Mouse (Mus musculus) MEL (cell line): Measurements from ENCODE around the gene Tmem107. TPM values are rescaled to one million over a fixed set of nuclear protein-coding genes. Genes with fewer than 3 reads are reported as not detected.

Experiments
- DNase-seq: peaks from one replicate; pipeline ENCODE4 v3.0.0; 2011; ENCODE audit warnings: low read depth, low spot score
- H3K27ac ChIP-seq: 2 replicates; pipeline ENCODE4 v1.5.1; 2012; ENCODE audit warnings: low read depth, mild to moderate bottlenecking, control low read depth, low read length, moderate library complexity; ENCODE audit not compliant: control insufficient read depth
- H3K27me3 ChIP-seq, 2 experiments: fragments of 150-350 bp in 1 of 2; sonication (generic) in 1 of 2; 2 replicates each; pipeline ENCODE4 v1.6.1; 2012; ENCODE audit warnings: low read length in 2 of 2, mild to moderate bottlenecking in 2 of 2, improper control_type of control experiment in 1 of 2, moderate library complexity in 1 of 2; ENCODE audit not compliant: insufficient read depth in 2 of 2, control insufficient read depth in 1 of 2
- H3K36me3 ChIP-seq, 2 experiments: 2 replicates each; pipeline ENCODE4 v1.6.1; 2012 to 2014; ENCODE audit warnings: low read length in 2 of 2, improper control_type of control experiment in 1 of 2, inconsistent platforms in 1 of 2, mild to moderate bottlenecking in 1 of 2; ENCODE audit not compliant: insufficient read depth in 2 of 2, control insufficient read depth in 1 of 2
- H3K4me1 ChIP-seq, 2 experiments: fragments of 150-350 bp in 1 of 2; sonication (generic) in 1 of 2; 2 replicates each; pipeline ENCODE4 v1.6.1; 2012; ENCODE audit warnings: low read length in 2 of 2, improper control_type of control experiment in 1 of 2, mild to moderate bottlenecking in 1 of 2; ENCODE audit not compliant: insufficient read depth in 2 of 2, control insufficient read depth in 1 of 2
- H3K4me3 ChIP-seq, 2 experiments: fragments of 150-350 bp in 1 of 2; sonication (generic) in 1 of 2; 2 replicates each; pipeline ENCODE4 v1.5.1; 2012; ENCODE audit warnings: low read depth in 2 of 2, low read length in 2 of 2, mild to moderate bottlenecking in 2 of 2, moderate library complexity in 2 of 2, control low read depth in 1 of 2, improper control_type of control experiment in 1 of 2; ENCODE audit not compliant: control insufficient read depth in 1 of 2, insufficient read depth in 1 of 2
- H3K79me2 ChIP-seq: 2 replicates; pipeline ENCODE4 v1.6.1; 2012; ENCODE audit warnings: mild to moderate bottlenecking, low read length, moderate library complexity; ENCODE audit not compliant: control insufficient read depth, poor library complexity, insufficient read depth
- H3K9ac ChIP-seq: 2 replicates; pipeline ENCODE4 v1.6.1; 2012; ENCODE audit warnings: low read depth, mild to moderate bottlenecking, control low read depth, low read length, moderate library complexity; ENCODE audit not compliant: control insufficient read depth, poor library complexity, severe bottlenecking
- H3K9me3 ChIP-seq: fragments of 150-350 bp; sonication (generic); replicated peaks from 2 replicates; pipeline ENCODE4 v1.6.1; 2012; ENCODE audit warnings: mild to moderate bottlenecking, low read length, improper control_type of control experiment, moderate library complexity; ENCODE audit not compliant: insufficient read depth
- BHLHE40 ChIP-seq: IDR thresholded peaks from 2 replicates; pipeline ENCODE4 v1.6.1; 2012; ENCODE audit warnings: low read depth, mild to moderate bottlenecking, inconsistent platforms, low read length, improper control_type of control experiment, borderline replicate concordance
- CHD1 ChIP-seq: IDR thresholded peaks from 2 replicates; pipeline ENCODE4 v1.6.1; 2012; ENCODE audit warnings: low read depth, mild to moderate bottlenecking, inconsistent platforms, low read length, improper control_type of control experiment
- CHD2 ChIP-seq: IDR thresholded peaks from 2 replicates; pipeline ENCODE4 v1.6.1; 2011; ENCODE audit warnings: low read length, improper control_type of control experiment
- CTCF ChIP-seq, 3 experiments: IDR thresholded peaks in 2 of 3; conservative IDR thresholded peaks in 1 of 3; 2 replicates each; pipeline ENCODE4 v1.5.1; 2011 to 2012; ENCODE audit warnings: low read length in 3 of 3, low read depth in 2 of 3, mild to moderate bottlenecking in 2 of 3, improper control_type of control experiment in 1 of 3, inconsistent platforms in 1 of 3, mixed read lengths in 1 of 3, moderate library complexity in 1 of 3; ENCODE audit not compliant: control insufficient read depth in 1 of 3, insufficient read depth in 1 of 3, poor library complexity in 1 of 3, severe bottlenecking in 1 of 3
- E2F4 ChIP-seq: IDR thresholded peaks from 2 replicates; pipeline ENCODE4 v1.6.1; 2011; ENCODE audit warnings: low read depth, low read length, improper control_type of control experiment, borderline replicate concordance
- ELF1 ChIP-seq: IDR thresholded peaks from 2 replicates; pipeline ENCODE4 v1.6.1; 2014; ENCODE audit warnings: low read depth, mild to moderate bottlenecking, inconsistent platforms, low read length, improper control_type of control experiment, moderate library complexity
- EP300 ChIP-seq, 2 experiments: IDR thresholded peaks; 2 replicates each; pipeline ENCODE4 v1.6.1; 2011; ENCODE audit warnings: improper control_type of control experiment in 2 of 2, low read length in 2 of 2, low read depth in 1 of 2, mild to moderate bottlenecking in 1 of 2
- ETS1 ChIP-seq: IDR thresholded peaks from 2 replicates; pipeline ENCODE4 v1.6.1; 2012; ENCODE audit warnings: low read depth, mild to moderate bottlenecking, inconsistent platforms, low read length, improper control_type of control experiment, moderate library complexity
- GABPA ChIP-seq: IDR thresholded peaks from 2 replicates; pipeline ENCODE4 v1.6.1; 2012; ENCODE audit warnings: low read depth, mild to moderate bottlenecking, inconsistent platforms, low read length, improper control_type of control experiment, moderate library complexity
- GATA1 ChIP-seq: IDR thresholded peaks from 2 replicates; pipeline ENCODE4 v1.6.1; 2011; ENCODE audit warnings: low read depth, low read length, improper control_type of control experiment
- HCFC1 ChIP-seq: IDR thresholded peaks from 2 replicates; pipeline ENCODE4 v1.6.1; 2012; ENCODE audit warnings: low read depth, mild to moderate bottlenecking, inconsistent platforms, low read length, improper control_type of control experiment, moderate library complexity
- JUND ChIP-seq: IDR thresholded peaks from 2 replicates; pipeline ENCODE4 v1.6.1; 2011; ENCODE audit warnings: low read depth, mild to moderate bottlenecking, improper control_type of control experiment, low read length
- KAT2A ChIP-seq: conservative IDR thresholded peaks from 2 replicates; pipeline ENCODE4 v1.6.1; 2012; ENCODE audit warnings: low read depth, low read length, improper control_type of control experiment, inconsistent platforms
- MAFK ChIP-seq: IDR thresholded peaks from 2 replicates; pipeline ENCODE4 v1.6.1; 2011; ENCODE audit warnings: low read depth, mild to moderate bottlenecking, low read length, improper control_type of control experiment, borderline replicate concordance
- MAX ChIP-seq: IDR thresholded peaks from 2 replicates; pipeline ENCODE4 v1.6.1; 2011; ENCODE audit warnings: low read length, improper control_type of control experiment
- MAZ ChIP-seq: IDR thresholded peaks from 2 replicates; pipeline ENCODE4 v1.6.1; 2012; ENCODE audit warnings: low read depth, mild to moderate bottlenecking, inconsistent platforms, low read length, improper control_type of control experiment
- MEF2A ChIP-seq: IDR thresholded peaks from 2 replicates; pipeline ENCODE4 v1.6.1; 2014; ENCODE audit warnings: low read depth, mild to moderate bottlenecking, inconsistent platforms, low read length, improper control_type of control experiment; ENCODE audit not compliant: poor library complexity, insufficient replicate concordance, severe bottlenecking; ENCODE audit errors: extremely low read depth
- MXI1 ChIP-seq: IDR thresholded peaks from 2 replicates; pipeline ENCODE4 v1.6.1; 2011; ENCODE audit warnings: mild to moderate bottlenecking, low read depth, low read length, improper control_type of control experiment
- MYB ChIP-seq: IDR thresholded peaks from 2 replicates; pipeline ENCODE4 v1.6.1; 2011; ENCODE audit warnings: mild to moderate bottlenecking, low read depth, low read length, improper control_type of control experiment
- MYC ChIP-seq: IDR thresholded peaks from 2 replicates; pipeline ENCODE4 v1.6.1; 2011; ENCODE audit warnings: low read depth, mild to moderate bottlenecking, low read length, improper control_type of control experiment, moderate library complexity
- NELFE ChIP-seq: IDR thresholded peaks from 2 replicates; pipeline ENCODE4 v1.6.1; 2011; ENCODE audit warnings: low read depth, low read length, improper control_type of control experiment
- NRF1 ChIP-seq: IDR thresholded peaks from 2 replicates; pipeline ENCODE4 v1.6.1; 2014; ENCODE audit warnings: low read depth, mild to moderate bottlenecking, inconsistent platforms, low read length, improper control_type of control experiment, moderate library complexity; ENCODE audit not compliant: poor library complexity, insufficient read depth, severe bottlenecking
- POLR2A ChIP-seq, 2 experiments: IDR thresholded peaks; 2 replicates each; pipeline ENCODE4 v1.6.1; 2011 to 2012; ENCODE audit warnings: low read length in 2 of 2, mild to moderate bottlenecking in 2 of 2, control low read depth in 1 of 2, improper control_type of control experiment in 1 of 2, low read depth in 1 of 2, moderate library complexity in 1 of 2; ENCODE audit not compliant: control insufficient read depth in 1 of 2, insufficient read depth in 1 of 2, poor library complexity in 1 of 2
- POLR2AphosphoS2 ChIP-seq: IDR thresholded peaks from 2 replicates; pipeline ENCODE4 v1.6.1; 2011; ENCODE audit warnings: low read length, improper control_type of control experiment
- POLR2AphosphoS5 ChIP-seq: IDR thresholded peaks from 2 replicates; pipeline ENCODE4 v1.6.1; 2012; ENCODE audit warnings: low read depth, borderline replicate concordance, mild to moderate bottlenecking, inconsistent platforms, low read length, moderate library complexity, mixed read lengths
- RAD21 ChIP-seq: IDR thresholded peaks from 2 replicates; pipeline ENCODE4 v1.6.1; 2011; ENCODE audit warnings: mild to moderate bottlenecking, low read depth, low read length, improper control_type of control experiment
- RCOR1 ChIP-seq: IDR thresholded peaks from 2 replicates; pipeline ENCODE4 v1.6.1; 2012; ENCODE audit warnings: low read depth, mild to moderate bottlenecking, inconsistent platforms, low read length, improper control_type of control experiment
- SIN3A ChIP-seq: IDR thresholded peaks from 2 replicates; pipeline ENCODE4 v1.6.1; 2012; ENCODE audit warnings: low read length, improper control_type of control experiment, inconsistent platforms
- SMC3 ChIP-seq: IDR thresholded peaks from 2 replicates; pipeline ENCODE4 v1.6.1; 2011; ENCODE audit warnings: low read depth, low read length, improper control_type of control experiment
- TAL1 ChIP-seq: IDR thresholded peaks from 2 replicates; pipeline ENCODE4 v1.6.1; 2012; ENCODE audit warnings: mild to moderate bottlenecking, inconsistent platforms, low read length, moderate library complexity, mixed read lengths
- TBP ChIP-seq: IDR thresholded peaks from 2 replicates; pipeline ENCODE4 v1.8.0; 2011; ENCODE audit warnings: low read depth, low read length, improper control_type of control experiment
- TCF12 ChIP-seq: IDR thresholded peaks from 2 replicates; pipeline ENCODE4 v1.6.1; 2014; ENCODE audit warnings: low read depth, mild to moderate bottlenecking, inconsistent platforms, low read length, improper control_type of control experiment, moderate library complexity
- UBTF ChIP-seq: IDR thresholded peaks from 2 replicates; pipeline ENCODE4 v1.6.1; 2012; ENCODE audit warnings: low read depth, mild to moderate bottlenecking, inconsistent platforms, low read length, improper control_type of control experiment, moderate library complexity, borderline replicate concordance; ENCODE audit not compliant: insufficient read depth
- USF1 ChIP-seq: IDR thresholded peaks from 2 replicates; pipeline ENCODE4 v1.6.1; 2014; ENCODE audit warnings: low read depth, mild to moderate bottlenecking, inconsistent platforms, low read length, improper control_type of control experiment, moderate library complexity
- USF2 ChIP-seq, 2 experiments: IDR thresholded peaks; 2 replicates each; pipeline ENCODE4 v1.6.1; 2011 to 2012; ENCODE audit warnings: improper control_type of control experiment in 2 of 2, low read length in 2 of 2, borderline replicate concordance in 1 of 2, inconsistent platforms in 1 of 2, low read depth in 1 of 2, mild to moderate bottlenecking in 1 of 2; ENCODE audit not compliant: insufficient read depth in 1 of 2
- ZC3H11A ChIP-seq: IDR thresholded peaks from 2 replicates; pipeline ENCODE4 v1.6.1; 2012; ENCODE audit warnings: low read depth, mild to moderate bottlenecking, inconsistent platforms, low read length, improper control_type of control experiment
- ZKSCAN1 ChIP-seq: IDR thresholded peaks from 2 replicates; pipeline ENCODE4 v1.6.1; 2012; ENCODE audit warnings: low read depth, mild to moderate bottlenecking, inconsistent platforms, low read length, improper control_type of control experiment, moderate library complexity
- ZNF384 ChIP-seq: IDR thresholded peaks from 2 replicates; pipeline ENCODE4 v1.6.1; 2012; ENCODE audit warnings: low read depth, mild to moderate bottlenecking, inconsistent platforms, low read length, improper control_type of control experiment
- polyA plus RNA-seq, 2 experiments: library from polyadenylated mRNA; stranded (reverse) in 1 of 2; unstranded in 1 of 2; fragments of >175 nt in 1 of 2; fragments of >200 nt in 1 of 2; gene quantifications; 2 replicates each; pipeline versions ENCODE4 v1.2.1 to v1.2.4; 2012; ENCODE audit warnings: low replicate concordance in 2 of 2, low read depth in 1 of 2; ENCODE audit not compliant: insufficient read length in 2 of 2, insufficient read depth in 1 of 2, missing spikeins in 1 of 2
- total RNA-seq: library from RNA; depleted of rRNA; stranded (reverse); fragments of 300-350 nt; gene quantifications from 2 replicates; pipeline ENCODE4 v1.2.3, GENCODE M21; 2012

Gene Tmem107
- total and polyA plus RNA-seq, 3 experiments: 47.0 to 79.5 TPM; not detected in 1

DNA sequence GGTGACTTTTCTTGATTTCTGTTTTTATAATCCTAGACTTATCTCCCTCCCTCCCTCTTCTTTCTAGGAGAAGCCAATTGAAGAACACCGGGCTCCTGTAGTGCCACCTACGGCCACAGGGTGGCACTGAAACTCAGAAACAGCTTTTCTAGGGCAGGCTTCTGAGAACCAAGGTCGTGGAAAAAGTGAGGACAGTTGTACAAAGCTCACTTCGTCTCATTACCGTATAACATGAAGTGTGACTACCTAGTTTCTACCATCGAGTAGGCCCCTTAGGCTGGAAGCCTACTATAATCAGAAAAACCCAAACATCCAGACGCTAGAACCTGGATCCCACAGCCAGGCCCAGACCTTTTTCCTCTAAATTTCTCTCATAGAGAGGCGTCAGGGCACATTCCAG, 3.6 kb upstream of the Tmem107 start:
- peaks cover 5% of the 10 kb centered on the region; the same call in 1 of the 2 replicates for H3K79me2 ChIP-seq
- peak overlapping the region; percentile 61 for H3K27ac ChIP-seq
- H3K27me3 ChIP-seq: no peaks in the 10 kb centered on the region
- peaks cover 0 to 2% of the 10 kb centered on the region in 2 experiments; a peak in 1 of 4 replicates for H3K36me3 ChIP-seq
- H3K9me3 ChIP-seq: no peaks in the 10 kb centered on the region
- H3K4me1 ChIP-seq: peaks cover 0 to 8% of the 10 kb centered on the region in 2 experiments; a peak in 1 of 4 replicates
- DNase-seq: peak; percentile 96
- peak overlapping the region; percentile 49 to 50; a peak in 3 of 4 replicates for H3K4me3 ChIP-seq
- peak overlapping the region; percentile 63 for H3K9ac ChIP-seq
- TF ChIP-seq MYB (no peak), KAT2A (no peak), CHD2 (no peak), MXI1 (peak; percentile 96), MAZ (no peak), CTCF (IDR thresholded peaks at IDR 0.05 in 2 of 3, conservative IDR thresholded peaks at IDR 0.05 in 1 of 3; ENCODE audit: control insufficient read depth in 1 of 3, insufficient read depth in 1 of 3, low read depth in 2 of 3, low read length in 3 of 3, poor library complexity in 1 of 3, severe bottlenecking in 1 of 3) (peak; percentile 76 to 79 (median 79)), JUND (no peak), ELF1 (no peak), USF2 (IDR thresholded peaks at IDR 0.05; ENCODE audit: borderline replicate concordance in 1 of 2, insufficient read depth in 1 of 2, low read depth in 1 of 2, low read length in 2 of 2) (no peak), MAFK (no peak), NRF1 (no peak), CHD1 (no peak), GATA1 (peak; percentile 44; the same call in 1 of the 2 replicates), ZKSCAN1 (no peak), SIN3A (peak; percentile 77), POLR2A (IDR thresholded peaks at IDR 0.05; ENCODE audit: control insufficient read depth in 1 of 2, insufficient read depth in 1 of 2, low read depth in 1 of 2, low read length in 2 of 2, poor library complexity in 1 of 2) (no peak), TBP (peak; percentile 59), ETS1 (peak; percentile 9; the same call in 1 of the 2 replicates), RAD21 (peak; percentile 67), BHLHE40 (no peak), TCF12 (no peak), ZC3H11A (no peak), UBTF (no peak), HCFC1 (peak; percentile 58), POLR2AphosphoS5 (no peak), NELFE (no peak), TAL1 (no peak), MAX (no peak), POLR2AphosphoS2 (no peak), GABPA (no peak), E2F4 (no peak), EP300 (IDR thresholded peaks at IDR 0.05; ENCODE audit: low read depth in 1 of 2, low read length in 2 of 2) (peak in 1 of 2 experiments; percentile 21; a peak in 1 of 4 replicates), MEF2A (no peak), USF1 (no peak), MYC (peak; percentile 46; the same call in 1 of the 2 replicates), ZNF384 (peak; percentile 47), SMC3 (peak; percentile 79), RCOR1 (no peak)
